Mouse (Mus musculus): ENCODE measurements around the gene Gcdh. TPM values are rescaled to one million over a fixed set of nuclear protein-coding genes. Genes with fewer than 3 reads are reported as not detected.
A peak's percentile ranks its signal among the peaks of the same experiment; 100 is the strongest.

Gcdh gene
- polyA plus RNA-seq, 2 experiments = 31.4 to 38.9 TPM

DNA sequence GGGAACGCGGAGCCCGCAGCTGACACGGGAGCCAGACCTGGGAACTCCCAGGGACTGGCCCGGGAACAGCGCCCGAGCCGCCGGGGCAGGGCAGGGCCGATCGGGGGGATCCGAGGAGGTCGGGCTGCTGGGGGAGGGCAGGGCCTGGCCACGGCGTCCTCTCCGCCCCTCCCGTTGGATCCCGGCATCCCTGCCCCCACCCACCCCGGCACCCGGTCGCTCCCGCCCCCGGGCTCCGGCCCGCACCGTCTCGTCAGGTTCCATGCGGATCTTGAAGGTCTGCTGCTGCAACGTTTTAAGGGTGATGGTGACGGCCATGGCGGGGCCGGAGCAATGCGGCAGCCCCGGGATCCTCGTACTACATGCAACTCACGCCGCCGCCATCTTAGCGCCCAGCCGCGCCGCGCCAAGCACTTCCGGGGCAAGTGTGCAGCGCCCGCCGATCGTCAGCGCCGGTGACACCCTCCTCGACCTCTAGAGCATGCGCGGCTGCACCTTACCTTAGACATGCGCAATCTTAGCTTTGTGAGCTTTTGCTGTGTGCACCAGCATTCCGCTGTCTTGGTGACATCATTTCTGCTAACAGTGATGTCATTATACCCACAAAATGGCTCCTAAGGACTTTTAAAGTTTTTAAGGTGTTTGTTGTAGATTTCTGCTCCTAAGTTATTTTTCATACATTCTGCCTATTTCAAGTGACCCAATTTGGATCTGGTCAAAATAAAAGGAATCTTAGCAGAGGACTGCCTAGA lies 53.3 kb downstream of the Gcdh start, which contains the start of gene Rad23a:
Gene Rad23a (minus strand): TSS at position 418 of the 752 bp plus-strand sequence.
- Histone ChIP-seq H3K9me3 (ENCODE audit: control insufficient read depth, low read length) (no peaks in the 10 kb centered on the region), H3K4me3 (ENCODE audit: insufficient read depth in 1 of 2, low read depth in 2 of 2, low read length in 2 of 2) (peak within 1 kb of the TSS; percentile 74 to 91), H3K9ac (replicated peaks) (peak within 1 kb of the TSS; percentile 89), H3K27me3 (ENCODE audit: control insufficient read depth, insufficient read depth, low read length) (no peaks in the 10 kb centered on the region), H3K4me1 (replicated peaks; ENCODE audit: control insufficient read depth in 2 of 2, insufficient read depth in 2 of 2, low read length in 1 of 2) (peaks cover 48 to 51% of the 10 kb centered on the region in 2 experiments), H3K4me2 (ENCODE audit: low read depth) (peak within 1 kb of the TSS; percentile 73), H3K27ac (peak within 1 kb of the TSS; percentile 97), H3K36me3 (replicated peaks; ENCODE audit: control insufficient read depth, insufficient read depth, low read depth) (peaks cover 75% of the 10 kb centered on the region)
- WGBS (ENCODE audit: insufficient replicate concordance) = under 1% methylated on average over 55 of the region's 55 CpGs
- TF ChIP-seq CTCF (IDR thresholded peaks at IDR 0.05; ENCODE audit: low read depth) (0 out of 2 replicates have a peak, but pooled peaks have one; percentile 14), EP300 (IDR thresholded peaks at IDR 0.05; ENCODE audit: low read depth) (no peak)
- DNase-seq (ENCODE audit: low read depth in 3 of 3, low spot score in 3 of 3) (peak; percentile 93 to 95 (median 94)), ATAC-seq (ENCODE audit: insufficient read depth) (peak; percentile 85)

DNA sequence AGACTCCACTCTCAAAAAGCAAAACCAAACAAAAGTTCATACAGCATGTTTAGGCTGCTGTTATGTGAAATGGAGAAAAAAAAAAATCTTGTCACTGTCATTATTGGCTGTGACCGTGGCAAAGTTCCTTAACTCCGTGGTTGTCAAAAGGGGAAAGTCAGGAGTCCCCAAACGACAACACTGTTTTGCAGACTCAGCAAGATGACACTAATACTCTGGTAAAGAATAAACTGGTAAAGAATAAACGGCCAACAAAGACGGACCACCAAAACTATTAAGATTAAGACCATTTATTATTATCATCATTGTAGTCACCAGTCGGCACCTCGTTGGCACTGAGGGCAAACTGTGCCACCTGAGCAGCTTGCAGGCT lies 53.9 kb downstream of the Gcdh start:
- Histone ChIP-seq H3K27me3 (ENCODE audit: control insufficient read depth, insufficient read depth, low read length) (no peaks in the 10 kb centered on the region), H3K36me3 (replicated peaks; ENCODE audit: control insufficient read depth, insufficient read depth, low read depth) (peaks cover 75% of the 10 kb centered on the region), H3K9me3 (ENCODE audit: control insufficient read depth, low read length) (no peaks in the 10 kb centered on the region), H3K9ac (replicated peaks) (peak overlapping the region; percentile 89), H3K4me3 (ENCODE audit: insufficient read depth in 1 of 2, low read depth in 2 of 2, low read length in 2 of 2) (peak overlapping the region; percentile 74 to 91), H3K4me1 (replicated peaks; ENCODE audit: control insufficient read depth in 2 of 2, insufficient read depth in 2 of 2, low read length in 1 of 2) (peaks cover 42 to 51% of the 10 kb centered on the region in 2 experiments), H3K4me2 (ENCODE audit: low read depth) (peak overlapping the region; percentile 73), H3K27ac (peak overlapping the region; percentile 97)
- no peak for TF ChIP-seq CTCF (IDR thresholded peaks at IDR 0.05; ENCODE audit: low read depth)
- no peak for TF ChIP-seq EP300 (IDR thresholded peaks at IDR 0.05; ENCODE audit: low read depth)
- DNase-seq (ENCODE audit: low read depth in 3 of 3, low spot score in 3 of 3) (no peak), ATAC-seq (ENCODE audit: insufficient read depth) (no peak)
- WGBS (ENCODE audit: insufficient replicate concordance) = under 1% methylated on average over 7 of the region's 7 CpGs

DNA sequence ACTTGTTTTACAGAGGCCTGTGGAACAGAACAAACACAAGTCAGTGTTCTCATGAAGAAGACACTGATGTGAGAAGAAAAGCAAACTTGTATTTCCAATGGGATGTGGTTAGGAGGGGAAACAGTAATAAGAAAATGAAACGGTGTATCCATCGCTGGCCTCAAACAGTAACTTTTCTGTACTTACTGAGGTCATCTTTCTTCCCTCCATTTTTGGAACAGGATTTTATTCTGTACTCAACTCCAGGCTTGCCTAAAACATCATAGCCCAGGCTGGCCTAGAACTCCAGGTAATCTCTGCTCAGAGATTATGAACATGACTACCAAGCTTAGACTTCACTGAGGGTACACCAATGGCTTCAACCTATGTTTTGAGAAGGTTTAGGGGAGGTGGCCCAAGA lies 54.3 kb downstream of the Gcdh start:
- Histone ChIP-seq H3K27me3 (ENCODE audit: control insufficient read depth, insufficient read depth, low read length) (no peaks in the 10 kb centered on the region), H3K4me1 (replicated peaks; ENCODE audit: control insufficient read depth in 2 of 2, insufficient read depth in 2 of 2, low read length in 1 of 2) (peaks cover 39 to 51% of the 10 kb centered on the region in 2 experiments), H3K27ac (peak overlapping the region; percentile 97), H3K4me2 (ENCODE audit: low read depth) (peak overlapping the region; percentile 73), H3K36me3 (replicated peaks; ENCODE audit: control insufficient read depth, insufficient read depth, low read depth) (peaks cover 75% of the 10 kb centered on the region), H3K9ac (replicated peaks) (peak overlapping the region; percentile 89), H3K4me3 (ENCODE audit: insufficient read depth in 1 of 2, low read depth in 2 of 2, low read length in 2 of 2) (peak overlapping the region; percentile 74 to 91), H3K9me3 (ENCODE audit: control insufficient read depth, low read length) (no peaks in the 10 kb centered on the region)
- WGBS (ENCODE audit: insufficient replicate concordance) = 67% methylated on average over 2 of the region's 2 CpGs
- ATAC-seq (ENCODE audit: insufficient read depth) = no peak
- DNase-seq (ENCODE audit: low read depth in 3 of 3, low spot score in 3 of 3) = no peak
- no peak for TF ChIP-seq EP300 (IDR thresholded peaks at IDR 0.05; ENCODE audit: low read depth)
- no peak for TF ChIP-seq CTCF (IDR thresholded peaks at IDR 0.05; ENCODE audit: low read depth)

DNA sequence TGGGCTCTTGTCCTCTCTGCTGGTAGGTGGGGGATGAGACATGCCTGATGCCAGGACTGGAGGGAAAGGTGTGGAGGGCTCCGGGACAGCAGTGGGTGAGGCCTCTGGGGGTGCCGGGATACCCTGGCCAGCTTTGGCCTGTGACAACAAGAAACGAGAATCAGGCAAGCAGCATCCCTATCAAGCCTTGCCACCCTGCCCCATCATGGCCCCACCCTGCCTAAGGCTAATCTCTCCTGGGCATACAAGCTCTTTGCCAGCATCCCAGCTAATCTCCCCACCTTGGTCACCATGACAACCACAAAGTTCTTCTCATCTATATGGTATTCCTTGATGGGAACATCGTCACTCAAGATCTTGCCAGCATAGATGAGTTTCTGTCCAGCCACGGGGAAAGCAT lies 55.2 kb downstream of the Gcdh start:
- WGBS (ENCODE audit: insufficient replicate concordance) = 12% methylated on average over 5 of the region's 5 CpGs
- H3K27me3 ChIP-seq (ENCODE audit: control insufficient read depth, insufficient read depth, low read length) = no peaks in the 10 kb centered on the region
- H3K4me2 ChIP-seq (ENCODE audit: low read depth) = peak overlapping the region; percentile 73
- peaks cover 37 to 58% of the 10 kb centered on the region in 2 experiments for H3K4me1 ChIP-seq (replicated peaks; ENCODE audit: control insufficient read depth in 2 of 2, insufficient read depth in 2 of 2, low read length in 1 of 2)
- H3K36me3 ChIP-seq (replicated peaks; ENCODE audit: control insufficient read depth, insufficient read depth, low read depth) = peaks cover 74% of the 10 kb centered on the region
- TF ChIP-seq EP300 (IDR thresholded peaks at IDR 0.05; ENCODE audit: low read depth) (peak; percentile 98), CTCF (IDR thresholded peaks at IDR 0.05; ENCODE audit: low read depth) (no peak)
- no peaks in the 10 kb centered on the region for H3K9me3 ChIP-seq (ENCODE audit: control insufficient read depth, low read length)
- H3K9ac ChIP-seq (replicated peaks) = peak overlapping the region; percentile 96
- DNase-seq (ENCODE audit: low read depth in 3 of 3, low spot score in 3 of 3) (peak; percentile 94 to 95 (median 95)), ATAC-seq (ENCODE audit: insufficient read depth) (peak; percentile 83)
- H3K4me3 ChIP-seq (ENCODE audit: insufficient read depth in 1 of 2, low read depth in 2 of 2, low read length in 2 of 2) = peak overlapping the region; percentile 74 to 82
- peak overlapping the region; percentile 97 for H3K27ac ChIP-seq

DNA sequence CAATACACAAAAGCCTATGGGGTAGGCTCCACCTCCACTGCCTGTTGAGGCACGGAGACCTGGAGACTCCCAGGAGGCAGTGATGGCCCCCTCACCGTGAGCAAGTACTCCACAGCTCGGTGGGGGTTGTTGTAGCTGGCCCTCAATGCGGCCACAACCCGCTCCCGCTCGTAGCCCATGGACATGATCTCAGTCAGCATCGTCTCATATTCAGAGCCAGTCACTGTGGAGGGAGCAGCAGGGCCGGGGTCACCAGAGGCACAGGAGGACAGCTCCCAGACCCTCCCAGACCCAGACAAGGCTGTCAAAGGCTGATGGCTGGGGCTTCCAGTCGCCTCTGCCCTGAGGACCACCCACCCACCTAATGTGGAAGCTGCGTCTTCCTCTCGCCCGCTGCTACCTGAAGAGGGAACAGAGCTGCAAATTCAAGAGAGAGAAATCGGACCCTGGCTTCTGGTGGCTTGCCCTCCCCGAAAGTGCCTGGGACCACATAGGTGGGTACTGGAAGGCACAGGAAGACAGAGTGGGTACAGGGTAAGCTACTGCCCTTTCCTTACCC lies 55.7 kb downstream of the Gcdh start:
- Histone ChIP-seq H3K27me3 (ENCODE audit: control insufficient read depth, insufficient read depth, low read length) (no peaks in the 10 kb centered on the region), H3K4me1 (replicated peaks; ENCODE audit: control insufficient read depth in 2 of 2, insufficient read depth in 2 of 2, low read length in 1 of 2) (peaks cover 38 to 62% of the 10 kb centered on the region in 2 experiments), H3K9ac (replicated peaks) (peak overlapping the region; percentile 96), H3K36me3 (replicated peaks; ENCODE audit: control insufficient read depth, insufficient read depth, low read depth) (peaks cover 69% of the 10 kb centered on the region), H3K27ac (peak overlapping the region; percentile 97), H3K4me3 (ENCODE audit: insufficient read depth in 1 of 2, low read depth in 2 of 2, low read length in 2 of 2) (peak overlapping the region; percentile 74 to 82), H3K4me2 (ENCODE audit: low read depth) (peak overlapping the region; percentile 73), H3K9me3 (ENCODE audit: control insufficient read depth, low read length) (no peaks in the 10 kb centered on the region)
- DNase-seq (ENCODE audit: low read depth in 3 of 3, low spot score in 3 of 3) (no peak), ATAC-seq (ENCODE audit: insufficient read depth) (no peak)
- 71% methylated on average over 15 of the region's 15 CpGs for WGBS (ENCODE audit: insufficient replicate concordance)
- no peak for TF ChIP-seq CTCF (IDR thresholded peaks at IDR 0.05; ENCODE audit: low read depth)
- no peak for TF ChIP-seq EP300 (IDR thresholded peaks at IDR 0.05; ENCODE audit: low read depth)

Measured in liver, embryonic 14.5 days (tissue).